Mouse (Mus musculus): ENCODE data around the gene Ptprg. TPM values are rescaled to one million over a fixed set of nuclear protein-coding genes. Genes with fewer than 3 reads are reported as not detected.

Gene Ptprg
- total and polyA plus RNA-seq, 3 experiments: 25.1 to 57.1 (median 54.0) TPM

DNA sequence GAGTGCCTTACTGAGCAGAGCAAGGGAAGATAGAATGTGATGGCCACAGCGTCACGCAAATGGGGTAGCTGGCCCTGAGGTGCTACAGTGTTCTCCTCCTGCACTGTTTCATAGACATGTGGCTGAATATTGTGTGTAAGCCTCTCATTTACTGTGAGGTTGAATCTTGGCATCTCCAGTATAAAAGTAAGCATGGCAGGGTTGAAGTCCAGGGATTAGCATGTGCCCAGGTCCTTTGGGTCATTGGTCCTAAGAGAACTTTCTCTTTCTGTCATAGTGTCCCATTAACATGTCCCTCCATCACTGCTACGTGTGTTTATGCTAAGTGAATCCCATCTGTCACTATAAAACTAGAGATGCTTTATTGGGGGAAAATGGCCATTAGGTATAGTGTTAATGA is 138.2 kb downstream of the Ptprg start:
- H3K79me2 ChIP-seq (replicated peaks; ENCODE audit: control insufficient read depth, insufficient read depth, low read length): peaks cover 8% of the 10 kb centered on the region; the same call in 1 of the 2 replicates
- no peak for DNase-seq
- peaks cover 17% of the 10 kb centered on the region for H3K36me3 ChIP-seq (ENCODE audit: control insufficient read depth, insufficient read depth, low read length)
- H3K4me3 ChIP-seq: no peak overlapping the region
- H3K27me3 ChIP-seq (ENCODE audit: control insufficient read depth, insufficient read depth, low read length): no peaks in the 10 kb centered on the region
- no peak overlapping the region for H3K9ac ChIP-seq (ENCODE audit: low read depth, low read length)
- H3K27ac ChIP-seq: no peak overlapping the region
- H3K4me1 ChIP-seq (ENCODE audit: control insufficient read depth, insufficient read depth, low read length): peaks cover 22% of the 10 kb centered on the region
- TF ChIP-seq POLR2A (IDR thresholded peaks at IDR 0.05; ENCODE audit: insufficient read depth, low read depth, low read length): no peak
- TF ChIP-seq CTCF (IDR thresholded peaks at IDR 0.05): no peak
- intact Hi-C loops (cut with DNase I): no loop called here
- WGBS: 93% methylated on average over 3 of the region's 3 CpGs

DNA sequence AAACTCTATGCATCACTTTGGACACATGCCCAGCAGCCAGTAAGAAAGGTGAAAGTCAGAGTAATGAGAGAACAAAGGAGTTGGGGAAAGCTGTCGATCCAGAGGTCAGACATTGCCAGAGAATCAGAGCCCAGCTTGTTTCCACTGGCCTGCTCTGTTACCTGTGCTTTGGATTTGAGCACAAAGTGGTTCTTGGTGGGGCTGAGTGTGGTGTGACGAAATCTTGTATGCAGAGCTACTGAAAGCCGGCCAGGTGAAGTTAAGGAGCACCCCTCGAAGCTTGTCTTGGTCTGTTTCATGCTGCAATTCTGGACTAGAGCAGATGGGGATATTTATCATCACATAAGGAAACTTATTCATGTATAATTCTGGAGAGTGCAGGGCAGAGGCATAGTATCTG is 145.5 kb downstream of the Ptprg start:
- no peak for DNase-seq
- H3K36me3 ChIP-seq (ENCODE audit: control insufficient read depth, insufficient read depth, low read length): no peaks in the 10 kb centered on the region
- peaks cover 11% of the 10 kb centered on the region for H3K4me1 ChIP-seq (ENCODE audit: control insufficient read depth, insufficient read depth, low read length)
- 74% methylated on average over 4 of the region's 4 CpGs for WGBS
- TF ChIP-seq EP300 (IDR thresholded peaks at IDR 0.05; ENCODE audit: insufficient read depth, low read depth, low read length) (no peak), CTCF (IDR thresholded peaks at IDR 0.05) (no peak), POLR2A (IDR thresholded peaks at IDR 0.05; ENCODE audit: insufficient read depth, low read depth, low read length) (no peak)
- intact Hi-C loops (cut with DNase I): no loop called here
- H3K79me2 ChIP-seq (replicated peaks; ENCODE audit: control insufficient read depth, insufficient read depth, low read length): peaks cover 8% of the 10 kb centered on the region
- H3K9ac ChIP-seq (ENCODE audit: low read depth, low read length): no peak overlapping the region
- no peak overlapping the region for H3K27ac ChIP-seq
- H3K4me3 ChIP-seq: no peak overlapping the region
- no peaks in the 10 kb centered on the region for H3K27me3 ChIP-seq (ENCODE audit: control insufficient read depth, insufficient read depth, low read length)

DNA sequence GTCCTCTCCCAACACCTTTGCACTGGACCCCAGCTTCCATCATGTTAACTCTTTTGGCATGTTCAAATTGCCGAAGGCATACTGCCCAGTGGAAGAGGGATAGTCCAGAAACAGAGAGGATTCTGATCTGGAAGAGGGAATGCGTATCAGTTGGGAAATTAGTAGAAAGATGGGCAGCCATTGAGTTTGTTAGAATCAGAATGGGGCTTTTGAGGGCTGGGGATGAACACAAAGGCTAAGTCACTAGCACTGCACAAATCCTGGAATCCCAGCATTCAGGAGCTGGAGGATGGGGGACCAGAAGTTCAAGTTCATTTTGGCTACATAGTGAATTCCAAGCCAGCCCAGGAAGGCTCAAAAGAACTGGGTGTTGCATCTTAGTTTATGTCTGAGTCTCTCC is 146.3 kb downstream of the Ptprg start:
- H3K4me3 ChIP-seq: no peak overlapping the region
- intact Hi-C loops (cut with DNase I): no loop called here
- no peak overlapping the region for H3K27ac ChIP-seq
- WGBS: 92% methylated on average over 2 of the region's 2 CpGs
- no peaks in the 10 kb centered on the region for H3K27me3 ChIP-seq (ENCODE audit: control insufficient read depth, insufficient read depth, low read length)
- peaks cover 5% of the 10 kb centered on the region for H3K79me2 ChIP-seq (replicated peaks; ENCODE audit: control insufficient read depth, insufficient read depth, low read length)
- no peak overlapping the region for H3K9ac ChIP-seq (ENCODE audit: low read depth, low read length)
- DNase-seq: no peak
- TF ChIP-seq CTCF (IDR thresholded peaks at IDR 0.05) (no peak), POLR2A (IDR thresholded peaks at IDR 0.05; ENCODE audit: insufficient read depth, low read depth, low read length) (no peak), EP300 (IDR thresholded peaks at IDR 0.05; ENCODE audit: insufficient read depth, low read depth, low read length) (no peak)
- no peaks in the 10 kb centered on the region for H3K36me3 ChIP-seq (ENCODE audit: control insufficient read depth, insufficient read depth, low read length)
- peaks cover 11% of the 10 kb centered on the region for H3K4me1 ChIP-seq (ENCODE audit: control insufficient read depth, insufficient read depth, low read length)

DNA sequence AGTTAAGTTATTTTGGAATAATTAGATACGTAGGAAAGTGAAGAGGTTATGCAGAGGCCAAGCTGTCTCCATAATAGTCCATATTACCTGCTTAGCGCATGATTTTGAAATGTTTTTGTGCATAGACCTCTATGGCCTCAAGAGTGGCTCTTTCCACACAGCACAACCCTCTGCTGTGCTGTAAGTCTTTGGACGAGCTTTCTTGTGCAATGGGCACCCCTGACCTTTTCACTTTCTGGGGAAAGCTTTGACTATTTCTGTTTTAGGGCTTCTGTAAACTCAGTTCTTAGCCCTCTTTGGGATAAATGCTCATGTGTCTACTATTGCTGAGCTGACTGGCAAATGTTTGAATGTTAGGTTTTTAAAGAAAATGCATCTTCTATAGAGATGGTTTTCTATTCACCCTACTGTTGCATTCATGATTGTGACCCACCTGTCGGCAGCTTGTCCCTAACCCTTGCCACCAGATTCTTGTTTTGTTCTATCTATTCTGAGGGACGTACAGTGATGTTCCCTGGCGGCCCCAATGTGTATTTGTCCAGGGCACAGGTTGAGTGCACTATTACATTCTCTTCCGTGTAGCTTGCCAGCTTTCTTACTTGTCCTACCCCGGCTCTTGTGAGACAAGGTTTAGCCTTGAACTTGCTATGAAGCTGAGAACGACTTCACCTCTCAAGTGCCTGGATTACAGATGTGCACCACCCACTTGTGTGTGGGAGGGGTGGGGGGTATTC is 148.4 kb downstream of the Ptprg start:
- 80% methylated on average over 9 of the region's 9 CpGs for WGBS
- no peak overlapping the region for H3K27ac ChIP-seq
- peaks cover 3% of the 10 kb centered on the region for H3K79me2 ChIP-seq (replicated peaks; ENCODE audit: control insufficient read depth, insufficient read depth, low read length)
- DNase-seq: no peak
- TF ChIP-seq CTCF (IDR thresholded peaks at IDR 0.05) (no peak), POLR2A (IDR thresholded peaks at IDR 0.05; ENCODE audit: insufficient read depth, low read depth, low read length) (no peak), EP300 (IDR thresholded peaks at IDR 0.05; ENCODE audit: insufficient read depth, low read depth, low read length) (no peak)
- no peak overlapping the region for H3K4me3 ChIP-seq
- no peak overlapping the region for H3K9ac ChIP-seq (ENCODE audit: low read depth, low read length)
- H3K4me1 ChIP-seq (ENCODE audit: control insufficient read depth, insufficient read depth, low read length): peaks cover 12% of the 10 kb centered on the region
- H3K27me3 ChIP-seq (ENCODE audit: control insufficient read depth, insufficient read depth, low read length): no peaks in the 10 kb centered on the region
- no peaks in the 10 kb centered on the region for H3K36me3 ChIP-seq (ENCODE audit: control insufficient read depth, insufficient read depth, low read length)
- intact Hi-C loops (cut with DNase I): no loop called here

DNA sequence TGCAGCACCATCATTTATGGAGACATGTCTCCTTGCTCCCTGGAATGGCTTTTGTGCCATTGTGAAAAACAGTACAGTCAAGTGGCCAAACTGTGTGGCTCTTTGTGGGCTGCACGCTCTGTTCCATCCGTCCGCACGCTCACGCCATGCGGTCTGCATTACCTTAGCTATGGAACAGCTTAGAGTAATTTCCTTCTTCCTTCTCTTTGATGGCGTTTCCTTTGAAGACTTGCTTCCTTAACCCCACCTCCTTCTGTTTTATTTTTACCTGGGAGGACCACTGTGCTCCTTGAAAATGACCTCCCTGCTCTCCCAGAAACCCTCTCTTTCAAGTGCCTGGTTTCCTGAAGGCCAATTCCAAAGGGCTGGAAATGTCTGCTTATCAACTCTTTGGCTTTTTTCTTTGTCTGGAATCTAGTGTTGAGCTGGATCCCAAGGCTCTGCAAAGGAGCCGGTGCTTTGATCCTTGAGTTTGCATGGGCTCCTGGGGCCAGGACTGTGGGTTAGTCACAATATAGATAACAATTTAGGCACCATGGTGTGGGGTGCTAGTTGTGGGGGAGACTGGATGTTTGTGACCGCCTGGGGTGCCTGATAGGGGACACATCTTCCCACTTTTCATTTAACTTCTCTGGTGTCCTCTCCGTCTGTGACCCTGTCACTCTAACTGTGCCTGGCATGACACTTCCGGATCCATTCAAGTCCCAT is 149.6 kb downstream of the Ptprg start:
- WGBS: 56% methylated on average over 11 of the region's 11 CpGs

DNA sequence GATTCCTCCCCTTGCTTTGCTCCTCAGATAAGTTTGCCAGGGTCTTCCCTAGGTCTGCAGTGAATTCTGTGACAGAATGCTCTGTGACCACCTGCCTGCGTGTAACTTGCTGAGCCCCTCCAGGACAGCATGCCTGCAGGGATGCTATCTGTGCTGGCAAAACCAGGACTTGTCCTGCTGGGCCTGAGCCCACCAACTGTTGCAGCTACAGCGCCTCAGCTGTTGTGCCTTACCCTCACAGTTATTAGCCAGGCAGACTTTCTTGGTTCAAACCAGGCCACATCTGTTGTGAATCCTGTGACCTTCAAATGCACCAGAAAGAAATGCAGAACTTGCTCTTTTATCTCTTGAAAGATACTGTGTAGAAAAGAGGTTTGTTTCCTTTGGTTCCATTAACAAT is 151.5 kb downstream of the Ptprg start:
- peaks cover 15% of the 10 kb centered on the region for H3K4me1 ChIP-seq (ENCODE audit: control insufficient read depth, insufficient read depth, low read length)
- TF ChIP-seq POLR2A (IDR thresholded peaks at IDR 0.05; ENCODE audit: insufficient read depth, low read depth, low read length) (no peak), EP300 (IDR thresholded peaks at IDR 0.05; ENCODE audit: insufficient read depth, low read depth, low read length) (no peak), CTCF (IDR thresholded peaks at IDR 0.05) (no peak)
- DNase-seq: no peak
- H3K9ac ChIP-seq (ENCODE audit: low read depth, low read length): no peak overlapping the region
- H3K36me3 ChIP-seq (ENCODE audit: control insufficient read depth, insufficient read depth, low read length): no peaks in the 10 kb centered on the region
- intact Hi-C loops (cut with DNase I): no loop called here
- peaks cover 7% of the 10 kb centered on the region for H3K79me2 ChIP-seq (replicated peaks; ENCODE audit: control insufficient read depth, insufficient read depth, low read length)
- WGBS: 63% methylated on average over 2 of the region's 2 CpGs
- H3K27ac ChIP-seq: no peak overlapping the region
- no peak overlapping the region for H3K4me3 ChIP-seq
- H3K27me3 ChIP-seq (ENCODE audit: control insufficient read depth, insufficient read depth, low read length): no peaks in the 10 kb centered on the region

More for the DNA sequence above, 149.6 kb downstream of the Ptprg start:
- Histone ChIP-seq H3K9ac (ENCODE audit: low read depth, low read length) (no peak overlapping the region), H3K27ac (no peak overlapping the region), H3K4me3 (no peak overlapping the region), H3K4me1 (ENCODE audit: control insufficient read depth, insufficient read depth, low read length) (peaks cover 14% of the 10 kb centered on the region), H3K79me2 (replicated peaks; ENCODE audit: control insufficient read depth, insufficient read depth, low read length) (peaks cover 5% of the 10 kb centered on the region), H3K27me3 (ENCODE audit: control insufficient read depth, insufficient read depth, low read length) (no peaks in the 10 kb centered on the region), H3K36me3 (ENCODE audit: control insufficient read depth, insufficient read depth, low read length) (no peaks in the 10 kb centered on the region)
- no peak for DNase-seq
- intact Hi-C loops (cut with DNase I): no loop called here
- no peak for TF ChIP-seq EP300 (IDR thresholded peaks at IDR 0.05; ENCODE audit: insufficient read depth, low read depth, low read length)
- TF ChIP-seq POLR2A (IDR thresholded peaks at IDR 0.05; ENCODE audit: insufficient read depth, low read depth, low read length): no peak
- TF ChIP-seq CTCF (IDR thresholded peaks at IDR 0.05): no peak
